Mouse (Mus musculus) embryonic fibroblast, embryonic 13.5 days (primary cell): Measurements from ENCODE around the gene Lrrc75a.

Experiments used
- CTCF ChIP-seq: IDR thresholded peaks from 2 replicates; pipeline ENCODE4 v1.5.1; 2011; ENCODE audit warnings: mild to moderate bottlenecking, control low read depth, low read length, moderate library complexity, borderline replicate concordance; ENCODE audit not compliant: insufficient read depth
- POLR2A ChIP-seq: IDR thresholded peaks from 2 replicates; pipeline ENCODE4 v1.6.1; 2011; ENCODE audit warnings: low read depth, mild to moderate bottlenecking, control low read depth, low read length, moderate library complexity

DNA sequence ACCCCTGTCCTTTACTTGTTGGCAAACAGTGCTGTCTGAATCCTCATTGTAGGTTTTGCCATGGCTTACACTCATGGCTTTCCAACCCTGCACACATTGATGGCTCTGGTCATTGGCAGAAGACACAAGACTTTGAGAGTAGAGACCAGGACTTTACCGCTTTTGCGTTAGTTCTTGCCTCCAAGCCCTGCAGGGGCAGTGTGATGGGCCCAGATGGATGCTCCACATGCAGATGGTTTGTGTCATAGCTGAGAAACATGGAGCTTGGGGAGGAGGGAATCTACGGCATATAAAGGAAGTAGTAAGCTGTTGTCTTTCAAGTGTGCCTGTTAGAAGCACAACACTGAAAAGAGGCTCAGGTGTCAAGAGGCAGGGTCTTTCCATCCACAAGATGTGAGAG, 3.8 kb upstream of the Lrrc75a start:
- TF ChIP-seq CTCF = no peak
- TF ChIP-seq POLR2A = no peak
